Mouse (Mus musculus) CH12.LX (cell line): ENCODE measurements around the gene Fam69a. TPM values are rescaled to one million over a fixed set of nuclear protein-coding genes. Genes with fewer than 3 reads are reported as not detected.

Source experiments
- DNase-seq: peaks from one replicate; pipeline ENCODE4 v3.0.0-alpha.2; 2013; ENCODE audit errors: extremely low read depth
- H3K27ac ChIP-seq: 2 replicates; pipeline ENCODE4 v1.5.1; 2012; ENCODE audit warnings: low read depth, mild to moderate bottlenecking, control low read depth, moderate library complexity; ENCODE audit not compliant: insufficient read depth
- H3K27me3 ChIP-seq: replicated peaks from 2 replicates; pipeline ENCODE3; 2012; ENCODE audit warnings: inconsistent platforms
- H3K36me3 ChIP-seq, 2 experiments: replicated peaks in 1 of 2; 2 replicates each; pipeline versions ENCODE3 to v1.6.1; 2012; ENCODE audit warnings: inconsistent platforms in 1 of 2, low read length in 1 of 2, mild to moderate bottlenecking in 1 of 2, mixed read lengths in 1 of 2, moderate library complexity in 1 of 2; ENCODE audit not compliant: control insufficient read depth in 1 of 2, insufficient read depth in 1 of 2
- H3K4me1 ChIP-seq, 2 experiments: 2 replicates each; pipeline ENCODE4 v1.6.1; 2012; ENCODE audit warnings: inconsistent platforms in 1 of 2, moderate library complexity in 1 of 2; ENCODE audit not compliant: insufficient read depth in 2 of 2, control insufficient read depth in 1 of 2
- H3K4me2 ChIP-seq: 2 replicates; pipeline ENCODE4 v1.6.1; 2012; ENCODE audit warnings: low read depth, mild to moderate bottlenecking, control low read depth; ENCODE audit not compliant: poor library complexity, insufficient read depth, severe bottlenecking
- H3K4me3 ChIP-seq, 3 experiments: fragments of 150-350 bp in 1 of 3; sonication (generic) in 1 of 3; replicated peaks in 1 of 3; 2 replicates each; pipeline versions ENCODE3 to v1.5.1; 2011 to 2012; ENCODE audit warnings: low read depth in 2 of 3, low read length in 2 of 3, mild to moderate bottlenecking in 2 of 3, moderate library complexity in 2 of 3, control low read depth in 1 of 3, improper control_type of control experiment in 1 of 3, inconsistent platforms in 1 of 3, mixed read lengths in 1 of 3; ENCODE audit not compliant: poor library complexity in 1 of 3
- H3K79me2 ChIP-seq: replicated peaks from 2 replicates; pipeline ENCODE4 v1.6.1; 2012; ENCODE audit warnings: mild to moderate bottlenecking, moderate library complexity; ENCODE audit not compliant: control insufficient read depth, poor library complexity, insufficient read depth, severe bottlenecking; ENCODE audit errors: extremely low read depth
- H3K9ac ChIP-seq: 2 replicates; pipeline ENCODE4 v1.6.1; 2012; ENCODE audit warnings: low read depth, mild to moderate bottlenecking, control low read depth, moderate library complexity; ENCODE audit not compliant: insufficient read depth
- H3K9me3 ChIP-seq: replicated peaks from 2 replicates; pipeline ENCODE3; 2012; ENCODE audit warnings: low read length, inconsistent platforms, mixed read lengths
- CHD2 ChIP-seq: IDR thresholded peaks from 2 replicates; pipeline ENCODE4 v1.6.1; 2011; ENCODE audit warnings: low read length, improper control_type of control experiment
- EP300 ChIP-seq: IDR thresholded peaks from 2 replicates; pipeline ENCODE4 v1.6.1; 2011; ENCODE audit warnings: low read length, improper control_type of control experiment
- HCFC1 ChIP-seq: IDR thresholded peaks from 2 replicates; pipeline ENCODE4 v1.6.1; 2012; ENCODE audit warnings: low read depth, mild to moderate bottlenecking, inconsistent platforms, low read length, improper control_type of control experiment
- KAT2A ChIP-seq: IDR thresholded peaks from 2 replicates; pipeline ENCODE4 v1.6.1; 2012; ENCODE audit warnings: low read length, improper control_type of control experiment, inconsistent platforms; ENCODE audit not compliant: insufficient replicate concordance
- MAX ChIP-seq: IDR thresholded peaks from 2 replicates; pipeline ENCODE4 v1.6.1; 2011; ENCODE audit warnings: low read length, improper control_type of control experiment
- MEF2A ChIP-seq: IDR thresholded peaks from 2 replicates; pipeline ENCODE4 v1.6.1; 2014; ENCODE audit warnings: low read depth, mild to moderate bottlenecking, inconsistent platforms, low read length, improper control_type of control experiment, borderline replicate concordance
- MXI1 ChIP-seq: IDR thresholded peaks from 2 replicates; pipeline ENCODE4 v1.6.1; 2011; ENCODE audit warnings: mild to moderate bottlenecking, low read depth, low read length, improper control_type of control experiment
- MYC ChIP-seq: IDR thresholded peaks from 2 replicates; pipeline ENCODE4 v1.6.1; 2011; ENCODE audit warnings: low read depth, mild to moderate bottlenecking, improper control_type of control experiment, low read length
- NELFE ChIP-seq: IDR thresholded peaks from 2 replicates; pipeline ENCODE4 v1.6.1; 2011; ENCODE audit warnings: low read depth, low read length, improper control_type of control experiment
- TCF12 ChIP-seq: IDR thresholded peaks from 2 replicates; pipeline ENCODE4 v1.6.1; 2014; ENCODE audit warnings: low read depth, mild to moderate bottlenecking, inconsistent platforms, low read length, improper control_type of control experiment
- USF2 ChIP-seq: conservative IDR thresholded peaks from 2 replicates; pipeline ENCODE4 v1.6.1; 2011; ENCODE audit warnings: low read depth, low read length, improper control_type of control experiment
- ZKSCAN1 ChIP-seq: IDR thresholded peaks from 2 replicates; pipeline ENCODE4 v1.6.1; 2012; ENCODE audit warnings: low read depth, inconsistent platforms, low read length, improper control_type of control experiment, borderline replicate concordance
- ZNF384 ChIP-seq: IDR thresholded peaks from 2 replicates; pipeline ENCODE4 v1.6.1; 2012; ENCODE audit warnings: low read depth, low read length, improper control_type of control experiment, inconsistent platforms
- dilution Hi-C: fragments of 300-500 bp; cut with MboI; formaldehyde crosslinking; loops from 2 replicates; pipeline ENCODE4 v1.14.3; 2020; ENCODE audit warnings: low sequenced_read_pairs; ENCODE audit not compliant: extremely low pct_unique_long_range_greater_than_20kb, extremely low pct_ligation_motif_present
- in situ Hi-C: fragments of 300-500 bp; cut with MboI; formaldehyde crosslinking; loops from 3 replicates; pipeline ENCODE4 v1.14.3; 2019; ENCODE audit warnings: low sequenced_read_pairs, low pct_ligation_motif_present, low pct_unique_long_range_greater_than_20kb, mixed read lengths
- polyA plus RNA-seq: library from polyadenylated mRNA; unstranded; fragments of >175 nt; gene quantifications from 2 replicates; pipeline ENCODE4 v1.2.1, GENCODE M21; 2012; ENCODE audit warnings: low read depth; ENCODE audit not compliant: insufficient read length
- total RNA-seq, 2 experiments: library from RNA; depleted of rRNA; stranded (reverse); fragments of 300-350 nt in 1 of 2; fragments of >200 nt in 1 of 2; gene quantifications; 2 replicates each; pipeline ENCODE4 v1.2.3; 2012 to 2014

Fam69a gene
- total and polyA plus RNA-seq, 3 experiments: 4.2 to 14.2 (median 6.5) TPM

- H3K27ac ChIP-seq: no peak overlapping the region
- H3K79me2 ChIP-seq: no peaks in the 10 kb centered on the region
- H3K9me3 ChIP-seq: no peaks in the 10 kb centered on the region
- no peaks in the 10 kb centered on the region for H3K4me1 ChIP-seq
- no peak overlapping the region for H3K4me3 ChIP-seq
- H3K27me3 ChIP-seq: no peaks in the 10 kb centered on the region
- H3K9ac ChIP-seq: no peak overlapping the region
- in situ Hi-C loops (loop anchor here (5.0 to 10.0 kb wide), 2 partner anchors 63 to 240 kb away; partner anchors contain the start of gene Fam69a), dilution Hi-C loops (no loop called here)
- H3K4me2 ChIP-seq: no peak overlapping the region
- DNase-seq: no peak
- no peak for TF ChIP-seq MXI1
- TF ChIP-seq ZKSCAN1: no peak
- TF ChIP-seq USF2: no peak
- TF ChIP-seq HCFC1: no peak
- TF ChIP-seq NELFE: no peak
- TF ChIP-seq MAX: no peak
- TF ChIP-seq TCF12: no peak
- no peak for TF ChIP-seq ZNF384
- TF ChIP-seq MYC: no peak
- TF ChIP-seq KAT2A: no peak
- no peak for TF ChIP-seq CHD2
- TF ChIP-seq MEF2A: no peak
- peaks cover 0 to 7% of the 10 kb centered on the region in 2 experiments for H3K36me3 ChIP-seq
Observed at GRCm38 (mm10) chr5:107924564-107924963, 62.3 kb downstream of the Fam69a start.

- Histone ChIP-seq H3K36me3 (peaks cover 0 to 11% of the 10 kb centered on the region in 2 experiments), H3K9ac (no peak overlapping the region), H3K4me3 (no peak overlapping the region), H3K27ac (no peak overlapping the region), H3K4me1 (no peaks in the 10 kb centered on the region), H3K27me3 (no peaks in the 10 kb centered on the region), H3K79me2 (no peaks in the 10 kb centered on the region), H3K9me3 (peaks cover 3% of the 10 kb centered on the region), H3K4me2 (no peak overlapping the region)
- TF ChIP-seq EP300: no peak
- dilution Hi-C loops: no loop called here
- DNase-seq: no peak
- in situ Hi-C loops: loop anchor here (5.0 to 10.0 kb wide), 2 partner anchors 64 to 242 kb away; partner anchors contain the start of gene Fam69a
Observed at GRCm38 (mm10) chr5:107922836-107923235, 64.0 kb downstream of the Fam69a start.
